Mouse (Mus musculus) left cerebral cortex, adult 2 months (tissue): ENCODE measurements around the gene 4933400A11Rik. TPM values are rescaled to one million over a fixed set of nuclear protein-coding genes. Genes with fewer than 3 reads are reported as not detected.

ENCODE experiments used
- DNase-seq, 2 experiments: peaks; one replicate each; pipeline ENCODE4 v3.0.0; 2021 to 2022; ENCODE audit warnings: low spot score in 2 of 2, mixed read lengths in 1 of 2; ENCODE audit errors: extremely low spot score in 1 of 2
- H3K27ac ChIP-seq: fragments of 200-600 bp; 2 replicates; pipeline ENCODE4 v1.8.1; 2022
- H3K4me3 ChIP-seq: fragments of 200-600 bp; 2 replicates; pipeline ENCODE4 v1.8.1; 2022
- CTCF ChIP-seq: fragments of 200-600 bp; IDR thresholded peaks from 2 replicates; pipeline ENCODE4 v1.8.1; 2022; ENCODE audit warnings: antibody characterized with exemption, mild to moderate bottlenecking, moderate library complexity
- intact Hi-C: fragments of 180-260 bp; cut with DNase I; formaldehyde crosslinking; loops from one replicate; pipeline ENCODE4 v1.15.1; 2025
- long read RNA-seq, 2 experiments: library from polyadenylated mRNA; stranded (forward); transcript quantifications; one replicate each; pipeline ENCODE4 v2.0.0; 2021; ENCODE audit warnings: borderline mapping rate in 2 of 2
- total RNA-seq, 2 experiments: library from RNA; stranded (reverse); gene quantifications; 2 replicates each; pipeline ENCODE4 v1.2.3; 2021

Gene 4933400A11Rik
- not detected for total RNA-seq
- long read RNA-seq, experiment 1 = 0 reads
- long read RNA-seq, experiment 2 = 0 reads

- TF ChIP-seq CTCF = no peak
- no peak within 1 kb of the TSS for H3K27ac ChIP-seq
- intact Hi-C loops = no loop called here
- DNase-seq = no peak
- no peak within 1 kb of the TSS for H3K4me3 ChIP-seq
These were observed at the start of gene 4933400A11Rik for GRCm38 (mm10) chrX:169779535-169779934. 4933400A11Rik (minus strand) TSS chrX:169779635.

GRCm38 (mm10) chrX:169828136-169828535 lies 48.7 kb upstream of the 4933400A11Rik start:
- intact Hi-C loops = loop anchor here (5.0 kb wide), 1 partner anchor 54 kb away; no protein-coding TSS in a partner anchor
- no peak for TF ChIP-seq CTCF

GRCm38 (mm10) chrX:169827720-169828119 lies 48.3 kb upstream of the 4933400A11Rik start:
- intact Hi-C loops = loop anchor here (5.0 kb wide), 1 partner anchor 55 kb away; no protein-coding TSS in a partner anchor
- no peak overlapping the region for H3K27ac ChIP-seq
- DNase-seq = no peak
- no peak overlapping the region for H3K4me3 ChIP-seq
- TF ChIP-seq CTCF = no peak

More at GRCm38 (mm10) chrX:169828136-169828535, 48.7 kb upstream of the 4933400A11Rik start:
- Histone ChIP-seq H3K27ac (no peak overlapping the region), H3K4me3 (no peak overlapping the region)
- no peak for DNase-seq

- H3K4me3 ChIP-seq = no peak overlapping the region; the same call in 1 of the 2 replicates
These were observed 47.5 kb upstream of the 4933400A11Rik start for GRCm38 (mm10) chrX:169826947-169827346.

GRCm38 (mm10) chrX:169813673-169814072 lies 34.2 kb upstream of the 4933400A11Rik start:
- intact Hi-C loops = no loop called here
- no peak for TF ChIP-seq CTCF

More at GRCm38 (mm10) chrX:169826947-169827346, 47.5 kb upstream of the 4933400A11Rik start:
- TF ChIP-seq CTCF = no peak
- peak in 1 of 2 experiments; percentile 16 for DNase-seq
- no peak overlapping the region for H3K27ac ChIP-seq
- intact Hi-C loops = loop anchor here (5.0 kb wide), 1 partner anchor 55 kb away; no protein-coding TSS in a partner anchor

GRCm38 (mm10) chrX:169811783-169812182 lies 32.3 kb upstream of the 4933400A11Rik start:
- DNase-seq = no peak
- intact Hi-C loops = no loop called here
- no peak overlapping the region for H3K27ac ChIP-seq
- H3K4me3 ChIP-seq = no peak overlapping the region
- TF ChIP-seq CTCF = no peak

More at GRCm38 (mm10) chrX:169813673-169814072, 34.2 kb upstream of the 4933400A11Rik start:
- H3K27ac ChIP-seq = no peak overlapping the region
- no peak overlapping the region for H3K4me3 ChIP-seq
- no peak for DNase-seq

- intact Hi-C loops = no loop called here
- no peak for DNase-seq
- no peak overlapping the region for H3K4me3 ChIP-seq
- TF ChIP-seq CTCF = no peak
- no peak overlapping the region for H3K27ac ChIP-seq
These were observed 31.9 kb upstream of the 4933400A11Rik start for GRCm38 (mm10) chrX:169811318-169811717.

GRCm38 (mm10) chrX:169807744-169808143 lies 28.3 kb upstream of the 4933400A11Rik start:
- intact Hi-C loops = loop anchor here (5.0 kb wide), 1 partner anchor 120 kb away; no protein-coding TSS in a partner anchor
- TF ChIP-seq CTCF = no peak
- Histone ChIP-seq H3K4me3 (no peak overlapping the region), H3K27ac (no peak overlapping the region)
- DNase-seq = no peak

- no peak overlapping the region for H3K4me3 ChIP-seq
- intact Hi-C loops = loop anchor here (5.0 kb wide), 1 partner anchor 122 kb away; no protein-coding TSS in a partner anchor
- no peak overlapping the region for H3K27ac ChIP-seq
- no peak for TF ChIP-seq CTCF
- DNase-seq = no peak
These were observed 26.4 kb upstream of the 4933400A11Rik start for GRCm38 (mm10) chrX:169805791-169806190.

- Histone ChIP-seq H3K4me3 (no peak overlapping the region), H3K27ac (no peak overlapping the region)
- no peak for TF ChIP-seq CTCF
- DNase-seq = no peak
- intact Hi-C loops = no loop called here
These were observed 20.8 kb upstream of the 4933400A11Rik start for GRCm38 (mm10) chrX:169800238-169800637.

- peak; percentile 53 for TF ChIP-seq CTCF
- intact Hi-C loops = loop anchor here (5.0 kb wide), 3 partner anchors 83 to 467 kb away; no protein-coding TSS in a partner anchor
- Histone ChIP-seq H3K4me3 (peak overlapping the region; percentile 32), H3K27ac (no peak overlapping the region)
- DNase-seq = peak in 1 of 2 experiments; percentile 19
These were observed 19.7 kb upstream of the 4933400A11Rik start for GRCm38 (mm10) chrX:169798987-169799680.

- DNase-seq = no peak
- no peak for TF ChIP-seq CTCF
- intact Hi-C loops = loop anchor here (5.0 kb wide), 3 partner anchors 85 to 465 kb away; no protein-coding TSS in a partner anchor
- H3K27ac ChIP-seq = no peak overlapping the region
- H3K4me3 ChIP-seq = no peak overlapping the region
These were observed 17.7 kb upstream of the 4933400A11Rik start for GRCm38 (mm10) chrX:169797148-169797547.
